Mouse (Mus musculus): ENCODE measurements around the gene Map4k2.

The Map4k2 gene

DNA sequence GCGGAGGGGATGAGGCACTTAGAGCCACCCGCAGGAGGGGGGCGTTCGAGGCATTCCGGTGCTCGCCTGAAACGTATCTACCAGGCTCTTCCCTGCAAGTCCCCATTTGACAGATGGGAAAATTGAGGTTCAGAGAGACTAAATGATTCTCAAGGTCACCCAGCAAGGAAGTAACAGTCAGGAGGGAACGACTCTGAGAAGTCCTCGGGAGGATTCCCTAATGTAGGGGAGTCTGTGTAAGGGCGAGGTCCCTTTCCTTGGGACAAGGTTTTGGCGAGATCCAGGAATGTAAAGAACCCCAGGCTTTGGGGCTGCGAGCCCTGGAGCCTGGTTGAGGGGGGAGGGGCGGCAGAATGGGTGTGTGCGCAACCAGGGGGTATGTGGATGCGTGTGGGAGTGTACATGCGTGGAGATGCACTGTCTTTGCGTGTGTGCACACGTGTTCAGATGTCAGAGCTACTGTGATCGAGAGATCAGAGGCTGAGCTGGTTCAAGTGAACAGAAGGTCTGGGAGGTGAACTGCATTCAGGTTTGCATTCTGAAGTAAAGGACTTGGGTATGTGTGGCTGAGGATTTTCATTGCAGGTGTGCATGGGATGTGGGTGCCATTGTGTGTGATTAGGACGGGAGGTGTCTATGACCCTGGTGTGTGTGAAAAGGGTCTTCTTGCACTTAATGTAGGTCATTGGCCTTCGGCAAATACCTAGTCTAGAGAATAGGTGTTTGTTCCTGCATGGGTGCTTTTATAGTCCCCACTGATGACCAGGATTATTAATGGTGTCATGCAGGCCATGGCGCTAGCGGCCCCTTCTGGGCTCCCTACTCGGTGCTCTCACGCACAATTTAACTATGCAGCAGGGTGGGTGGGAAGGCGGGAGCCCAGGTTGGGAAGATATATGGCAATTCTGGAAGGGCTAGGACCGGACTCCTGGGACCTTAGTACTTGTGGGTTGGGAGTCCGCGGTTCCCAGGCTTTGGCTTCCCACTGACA is 59.5 kb downstream of the Map4k2 start:
- peak; percentile 87 for DNase-seq (ENCODE audit: low read depth, low spot score)

DNA sequence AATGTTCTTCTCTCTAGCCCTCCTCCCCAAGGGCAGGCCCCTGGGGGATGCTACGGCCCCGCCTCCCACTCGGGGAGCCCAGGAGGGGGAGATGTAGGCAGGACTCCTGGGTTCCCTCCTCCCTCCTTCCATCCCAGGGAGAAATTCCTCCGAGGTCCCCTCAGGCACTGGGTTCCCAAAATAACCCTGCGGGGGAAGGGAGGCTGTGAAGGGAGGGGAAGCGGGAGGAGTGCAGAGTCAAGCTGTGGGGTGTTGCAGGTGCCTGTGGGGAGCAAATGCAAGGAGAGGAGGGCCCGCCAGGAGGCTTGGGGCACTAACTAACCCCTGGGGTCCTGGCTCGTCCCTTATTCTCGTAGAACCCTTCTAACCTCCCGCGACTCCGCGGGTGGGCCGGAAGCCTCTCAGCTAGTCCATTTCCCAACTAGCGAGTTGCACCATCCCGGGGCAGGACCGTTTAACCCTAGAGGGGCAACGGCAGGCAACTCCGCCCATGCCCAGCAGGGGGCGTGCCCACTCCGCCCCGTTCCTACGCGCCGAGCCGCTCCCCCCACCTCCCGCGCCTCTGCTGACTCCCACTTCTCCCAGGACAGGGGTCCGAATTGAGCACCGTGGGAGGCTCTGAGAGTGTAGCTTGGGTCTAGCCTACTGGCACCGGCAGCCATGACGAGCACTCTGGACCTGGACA is 60.3 kb downstream of the Map4k2 start:
- peak; percentile 81 for DNase-seq (ENCODE audit: low read depth, low spot score)

DNA sequence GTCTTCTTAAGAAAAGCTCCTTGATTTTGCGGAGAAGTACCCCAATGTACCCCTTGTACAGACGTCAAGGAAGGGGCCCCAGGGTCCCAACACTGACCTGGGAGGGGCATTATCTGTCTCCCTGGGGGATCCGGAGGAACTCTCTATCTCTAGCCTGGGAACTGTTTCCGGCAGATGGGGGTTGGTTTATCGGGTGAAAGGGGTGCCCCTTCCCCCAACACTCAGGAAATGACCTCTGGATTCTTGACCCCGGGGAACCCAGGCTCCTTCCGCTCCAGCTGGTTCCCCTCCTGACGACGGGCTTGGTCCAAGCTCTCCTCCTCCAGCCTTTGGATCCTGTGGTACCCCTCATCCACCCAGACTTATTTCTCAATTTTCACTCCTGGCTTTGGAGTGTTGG is 61.0 kb downstream of the Map4k2 start:
- no peak for DNase-seq (ENCODE audit: low read depth, low spot score)

DNA sequence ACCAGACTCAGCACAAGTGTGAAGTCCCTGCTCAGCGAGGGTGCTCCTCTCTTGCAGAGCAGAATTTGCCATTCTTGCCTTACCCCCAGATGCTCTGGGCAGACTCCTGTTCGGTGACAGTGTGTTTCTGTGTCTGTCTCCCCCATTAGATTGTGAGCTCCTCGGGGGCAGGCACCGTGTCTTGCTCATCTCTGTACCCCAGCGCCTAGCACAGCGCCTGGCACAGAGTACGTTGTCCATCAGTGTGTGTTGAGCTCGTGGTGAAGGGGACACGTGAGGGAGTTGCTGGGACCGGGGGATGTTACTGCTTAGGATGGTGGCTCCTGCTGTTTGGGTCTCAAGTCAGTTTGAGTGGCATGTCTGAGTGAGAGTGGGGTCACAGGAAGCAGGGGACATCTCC is 62.9 kb downstream of the Map4k2 start:
- no peak for DNase-seq (ENCODE audit: low read depth, low spot score)

Measured in CD4-positive helper T cell, adult 2 months (primary cell).